Mouse (Mus musculus) hindbrain, embryonic 10.5 days (tissue): Measurements from ENCODE around the gene Coro1c. TPM values are rescaled to one million over a fixed set of nuclear protein-coding genes. Genes with fewer than 3 reads are reported as not detected.

Source experiments
- DNase-seq: peaks from one replicate; pipeline ENCODE4 v3.0.0-alpha.2; 2017; ENCODE audit warnings: low spot score
- H3K27ac ChIP-seq: fragments of 300-500 bp; sonication (generic); 2 replicates; pipeline ENCODE4 v1.5.1; 2016; ENCODE audit warnings: mild to moderate bottlenecking, moderate library complexity
- H3K27me3 ChIP-seq: fragments of 300-500 bp; sonication (generic); 2 replicates; pipeline ENCODE4 v1.6.1; 2016; ENCODE audit warnings: mild to moderate bottlenecking; ENCODE audit not compliant: poor library complexity, insufficient read depth, severe bottlenecking
- H3K36me3 ChIP-seq: fragments of 300-500 bp; sonication (generic); 2 replicates; pipeline ENCODE4 v1.6.1; 2016; ENCODE audit warnings: mild to moderate bottlenecking, moderate library complexity
- H3K4me1 ChIP-seq: fragments of 300-500 bp; sonication (generic); replicated peaks from 2 replicates; pipeline ENCODE4 v1.6.1; 2016; ENCODE audit warnings: mild to moderate bottlenecking
- H3K4me3 ChIP-seq: fragments of 300-500 bp; sonication (generic); 2 replicates; pipeline ENCODE4 v1.5.1; 2016; ENCODE audit warnings: mild to moderate bottlenecking, moderate library complexity
- H3K9me3 ChIP-seq: fragments of 300-500 bp; sonication (generic); 2 replicates; pipeline ENCODE4 v1.6.1; 2016; ENCODE audit warnings: mild to moderate bottlenecking, moderate library complexity
- WGBS: fragments of 180-500 bp; shearing (Covaris S2); methylation state at CpG from one replicate; pipeline ENCODE4 v1.1.7; 2016; 5-methylcytosine and 5-hydroxymethylcytosine counted together
- polyA plus RNA-seq: library from polyadenylated mRNA; unstranded; fragments of >200 nt; fragmentation: Nextera tagmentation; extraction: Ambion mirVana; gene quantifications from 2 replicates; pipeline ENCODE4 v1.2.1, GENCODE M21; 2016

Coro1c gene
- polyA plus RNA-seq, 1 experiment from 2014 or later: 258 TPM

GRCm38 (mm10) chr5:113875625-113876024 lies 32.9 kb downstream of the Coro1c start:
- Histone ChIP-seq H3K27ac (peak overlapping the region; percentile 54), H3K36me3 (peaks cover 60% of the 10 kb centered on the region), H3K4me1 (peaks cover 70% of the 10 kb centered on the region), H3K4me3 (no peak overlapping the region), H3K9me3 (no peaks in the 10 kb centered on the region), H3K27me3 (no peaks in the 10 kb centered on the region)
- 91% methylated on average over 4 of the region's 4 CpGs for WGBS
- no peak for DNase-seq

GRCm38 (mm10) chr5:113874063-113875024 lies 34.2 kb downstream of the Coro1c start:
- WGBS: 60% methylated on average over 19 of the region's 19 CpGs
- no peaks in the 10 kb centered on the region for H3K9me3 ChIP-seq
- H3K4me3 ChIP-seq: peak overlapping the region; percentile 35
- H3K4me1 ChIP-seq: peaks cover 82% of the 10 kb centered on the region
- DNase-seq: no peak
- H3K36me3 ChIP-seq: peaks cover 47% of the 10 kb centered on the region
- H3K27ac ChIP-seq: peak overlapping the region; percentile 96
- no peaks in the 10 kb centered on the region for H3K27me3 ChIP-seq

- Histone ChIP-seq H3K27me3 (no peaks in the 10 kb centered on the region), H3K27ac (peak overlapping the region; percentile 96), H3K9me3 (no peaks in the 10 kb centered on the region), H3K4me3 (peak overlapping the region; percentile 35), H3K36me3 (peaks cover 36% of the 10 kb centered on the region), H3K4me1 (peaks cover 87% of the 10 kb centered on the region)
- peak; percentile 89 for DNase-seq
- 7% methylated on average over 15 of the region's 15 CpGs for WGBS
These were observed 35.3 kb downstream of the Coro1c start for GRCm38 (mm10) chr5:113872936-113873912.

- DNase-seq: peak; percentile 37
- Histone ChIP-seq H3K9me3 (no peaks in the 10 kb centered on the region), H3K4me1 (peaks cover 88% of the 10 kb centered on the region), H3K27me3 (no peaks in the 10 kb centered on the region), H3K27ac (peak overlapping the region; percentile 96), H3K4me3 (no peak overlapping the region), H3K36me3 (peaks cover 26% of the 10 kb centered on the region)
- WGBS: 78% methylated on average over 7 of the region's 7 CpGs
These were observed 36.5 kb downstream of the Coro1c start for GRCm38 (mm10) chr5:113871903-113872548.

- Histone ChIP-seq H3K9me3 (no peaks in the 10 kb centered on the region), H3K36me3 (peaks cover 21% of the 10 kb centered on the region), H3K4me1 (peaks cover 75% of the 10 kb centered on the region), H3K27ac (peak overlapping the region; percentile 96), H3K4me3 (no peak overlapping the region), H3K27me3 (no peaks in the 10 kb centered on the region)
- no peak for DNase-seq
- WGBS: 52% methylated on average over 21 of the region's 21 CpGs
These were observed 38.0 kb downstream of the Coro1c start for GRCm38 (mm10) chr5:113870393-113871040.

GRCm38 (mm10) chr5:113869132-113869531 lies 39.4 kb downstream of the Coro1c start:
- Histone ChIP-seq H3K4me3 (no peak overlapping the region), H3K4me1 (peaks cover 62% of the 10 kb centered on the region), H3K27ac (peak overlapping the region; percentile 50), H3K36me3 (peaks cover 24% of the 10 kb centered on the region), H3K27me3 (no peaks in the 10 kb centered on the region), H3K9me3 (no peaks in the 10 kb centered on the region)
- WGBS: 85% methylated on average over 11 of the region's 11 CpGs
- no peak for DNase-seq

GRCm38 (mm10) chr5:113864992-113865391 lies 43.6 kb downstream of the Coro1c start:
- Histone ChIP-seq H3K27ac (no peak overlapping the region), H3K4me1 (peaks cover 24% of the 10 kb centered on the region), H3K4me3 (no peak overlapping the region), H3K27me3 (no peaks in the 10 kb centered on the region), H3K9me3 (no peaks in the 10 kb centered on the region), H3K36me3 (peaks cover 64% of the 10 kb centered on the region)
- WGBS: 95% methylated on average over 6 of the region's 6 CpGs
- DNase-seq: no peak

GRCm38 (mm10) chr5:113863994-113864393 lies 44.6 kb downstream of the Coro1c start:
- Histone ChIP-seq H3K36me3 (peaks cover 67% of the 10 kb centered on the region), H3K27me3 (no peaks in the 10 kb centered on the region), H3K9me3 (no peaks in the 10 kb centered on the region), H3K4me1 (peaks cover 21% of the 10 kb centered on the region), H3K27ac (no peak overlapping the region), H3K4me3 (no peak overlapping the region)
- no peak for DNase-seq
- WGBS: 97% methylated on average over 12 of the region's 12 CpGs

GRCm38 (mm10) chr5:113862418-113862817 lies 46.1 kb downstream of the Coro1c start:
- Histone ChIP-seq H3K36me3 (peaks cover 67% of the 10 kb centered on the region), H3K27ac (peak overlapping the region; percentile 18; the same call in 1 of the 2 replicates), H3K27me3 (no peaks in the 10 kb centered on the region), H3K9me3 (no peaks in the 10 kb centered on the region), H3K4me3 (no peak overlapping the region), H3K4me1 (peaks cover 21% of the 10 kb centered on the region)
- DNase-seq: no peak
- 90% methylated on average over 4 of the region's 4 CpGs for WGBS

- H3K27me3 ChIP-seq: no peaks in the 10 kb centered on the region
- 94% methylated on average over 8 of the region's 8 CpGs for WGBS
- H3K36me3 ChIP-seq: peaks cover 69% of the 10 kb centered on the region
- H3K4me3 ChIP-seq: no peak overlapping the region
- H3K9me3 ChIP-seq: no peaks in the 10 kb centered on the region
- no peak for DNase-seq
- no peak overlapping the region for H3K27ac ChIP-seq
- H3K4me1 ChIP-seq: peaks cover 33% of the 10 kb centered on the region
These were observed 47.3 kb downstream of the Coro1c start for GRCm38 (mm10) chr5:113861294-113861693.

- 70% methylated on average over 5 of the region's 5 CpGs for WGBS
- H3K4me1 ChIP-seq: peaks cover 53% of the 10 kb centered on the region
- H3K27ac ChIP-seq: no peak overlapping the region
- DNase-seq: no peak
- H3K27me3 ChIP-seq: no peaks in the 10 kb centered on the region
- peaks cover 55% of the 10 kb centered on the region for H3K36me3 ChIP-seq
- H3K4me3 ChIP-seq: no peak overlapping the region
- H3K9me3 ChIP-seq: no peaks in the 10 kb centered on the region
These were observed 49.6 kb downstream of the Coro1c start for GRCm38 (mm10) chr5:113858971-113859370.

- Histone ChIP-seq H3K4me1 (peaks cover 53% of the 10 kb centered on the region), H3K27ac (no peak overlapping the region), H3K9me3 (no peaks in the 10 kb centered on the region), H3K4me3 (no peak overlapping the region), H3K27me3 (no peaks in the 10 kb centered on the region), H3K36me3 (peaks cover 55% of the 10 kb centered on the region)
- DNase-seq: no peak
- 81% methylated on average over 10 of the region's 10 CpGs for WGBS
These were observed 50.0 kb downstream of the Coro1c start for GRCm38 (mm10) chr5:113858550-113858949.
